Mouse (Mus musculus) limb, embryonic 15.5 days (tissue): ENCODE measurements around the gene Hacd3. TPM values are rescaled to one million over a fixed set of nuclear protein-coding genes. Genes with fewer than 3 reads are reported as not detected.
"Not testable (repeated sequence)": the region's sequence is repeated elsewhere in the genome, so short reads cannot be mapped to it uniquely, and the experiment has no call there.

Source experiments
- ATAC-seq: fragments of 200-750 bp; cut with Nextera tagmentation; 2 replicates; pipeline ENCODE4 v1.8.0; 2017; ENCODE audit warnings: low read depth, moderate TSS enrichment; ENCODE audit not compliant: insufficient number of reproducible peaks, low FRiP score, low TSS enrichment
- H3K27ac ChIP-seq: fragments of 300-500 bp; sonication (generic); 2 replicates; pipeline ENCODE4 v1.5.1; 2015; ENCODE audit warnings: moderate library complexity, mild to moderate bottlenecking, inconsistent platforms
- H3K27me3 ChIP-seq: fragments of 300-500 bp; sonication (generic); 2 replicates; pipeline ENCODE4 v1.6.1; 2015; ENCODE audit warnings: inconsistent platforms
- H3K36me3 ChIP-seq: fragments of 300-500 bp; sonication (generic); 2 replicates; pipeline ENCODE4 v1.6.1; 2015; ENCODE audit warnings: inconsistent platforms
- H3K4me1 ChIP-seq: fragments of 300-500 bp; sonication (generic); 2 replicates; pipeline ENCODE4 v1.6.1; 2015; ENCODE audit warnings: inconsistent platforms
- H3K4me2 ChIP-seq: fragments of 300-500 bp; sonication (generic); 2 replicates; pipeline ENCODE4 v1.6.1; 2015; ENCODE audit warnings: mild to moderate bottlenecking, inconsistent platforms
- H3K4me3 ChIP-seq: fragments of 300-500 bp; sonication (generic); 2 replicates; pipeline ENCODE4 v1.5.1; 2015; ENCODE audit warnings: mild to moderate bottlenecking, inconsistent platforms
- H3K9ac ChIP-seq: fragments of 300-500 bp; sonication (generic); 2 replicates; pipeline ENCODE4 v1.6.1; 2015; ENCODE audit warnings: inconsistent platforms
- H3K9me3 ChIP-seq: fragments of 300-500 bp; sonication (generic); 2 replicates; pipeline ENCODE4 v1.6.1; 2016; ENCODE audit warnings: inconsistent platforms
- WGBS: fragments of 180-500 bp; shearing (Covaris S2); methylation state at CpG from one replicate; pipeline ENCODE4 v1.1.7; 2015; 5-methylcytosine and 5-hydroxymethylcytosine counted together
- polyA plus RNA-seq: library from polyadenylated mRNA; unstranded; fragments of >200 nt; fragmentation: Nextera tagmentation; extraction: Ambion mirVana; gene quantifications from 2 replicates; pipeline ENCODE4 v1.2.1, GENCODE M21; 2015

Gene Hacd3
- polyA plus RNA-seq, 1 experiment from 2014 or later: 88.3 TPM

DNA sequence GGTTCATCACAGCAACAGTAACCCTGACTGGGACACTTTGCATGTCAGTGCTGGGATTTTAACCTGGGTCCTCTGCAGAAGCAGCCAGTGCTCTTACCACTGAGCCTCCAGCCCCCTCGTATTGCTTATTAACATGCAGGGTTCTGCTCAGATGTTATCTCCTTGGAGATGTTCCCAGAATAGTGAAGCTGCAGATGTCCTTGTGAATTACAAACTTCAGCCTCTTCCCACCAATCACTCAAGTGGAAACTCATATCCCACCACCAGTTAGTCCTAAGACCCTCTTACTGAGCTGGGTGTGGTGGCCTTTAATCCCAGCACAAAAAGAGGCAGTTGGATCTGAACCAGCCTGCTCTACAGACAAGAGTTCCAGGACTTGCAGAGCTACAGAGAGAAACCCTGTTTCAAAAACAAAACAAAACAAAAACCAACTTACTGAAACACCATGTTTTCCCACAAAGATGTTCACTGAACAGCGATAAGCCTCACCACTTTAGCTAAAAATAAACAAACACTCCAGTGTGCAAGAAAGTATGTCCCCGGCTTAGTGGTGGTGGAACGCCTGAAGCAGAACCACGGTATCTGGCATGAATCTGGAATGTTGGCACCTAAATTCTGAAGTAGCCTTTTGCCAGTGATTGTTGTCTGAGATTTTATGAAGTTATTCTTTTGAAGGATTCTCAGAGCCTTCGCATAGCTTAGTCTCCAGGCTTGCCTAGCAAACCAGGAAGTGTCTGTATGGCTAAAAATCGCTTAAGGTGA lies 5.9 kb downstream of the Hacd3 start:
- H3K9me3 ChIP-seq: no peaks in the 10 kb centered on the region
- no peak overlapping the region for H3K4me2 ChIP-seq
- no peak overlapping the region for H3K27ac ChIP-seq
- peaks cover 20% of the 10 kb centered on the region for H3K4me1 ChIP-seq
- no peak overlapping the region for H3K4me3 ChIP-seq
- 79% methylated on average over 7 of the region's 7 CpGs for WGBS
- H3K9ac ChIP-seq: no peak overlapping the region
- ATAC-seq: no peak
- H3K36me3 ChIP-seq: no peaks in the 10 kb centered on the region
- no peaks in the 10 kb centered on the region for H3K27me3 ChIP-seq

DNA sequence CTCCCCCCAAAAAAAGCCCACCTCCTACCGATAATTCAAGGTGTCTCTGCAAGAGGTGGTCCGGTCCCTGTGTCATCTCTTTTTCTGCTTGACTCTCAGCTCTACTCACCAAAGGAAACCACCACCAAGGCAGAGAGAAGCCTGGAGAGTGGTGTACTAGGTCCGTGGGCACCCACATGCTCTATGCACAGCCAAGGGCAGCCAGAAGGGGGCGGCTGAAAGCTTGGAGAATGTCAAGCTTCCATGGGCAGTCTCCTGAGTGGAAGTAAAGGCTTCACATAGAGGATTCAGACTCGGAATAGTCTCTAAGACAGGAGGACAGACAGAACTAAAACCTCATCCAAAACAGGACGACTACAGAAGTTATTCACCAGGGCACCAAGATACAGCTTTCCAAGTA lies 10.2 kb downstream of the Hacd3 start:
- no peaks in the 10 kb centered on the region for H3K9me3 ChIP-seq
- ATAC-seq: no peak
- peaks cover 16% of the 10 kb centered on the region for H3K36me3 ChIP-seq
- H3K4me3 ChIP-seq: no peak overlapping the region
- no peak overlapping the region for H3K9ac ChIP-seq
- no peaks in the 10 kb centered on the region; the same call in 1 of the 2 replicates for H3K4me1 ChIP-seq
- no peaks in the 10 kb centered on the region for H3K27me3 ChIP-seq
- no peak overlapping the region for H3K27ac ChIP-seq
- 64% methylated on average over 6 of the region's 6 CpGs for WGBS
- H3K4me2 ChIP-seq: no peak overlapping the region

DNA sequence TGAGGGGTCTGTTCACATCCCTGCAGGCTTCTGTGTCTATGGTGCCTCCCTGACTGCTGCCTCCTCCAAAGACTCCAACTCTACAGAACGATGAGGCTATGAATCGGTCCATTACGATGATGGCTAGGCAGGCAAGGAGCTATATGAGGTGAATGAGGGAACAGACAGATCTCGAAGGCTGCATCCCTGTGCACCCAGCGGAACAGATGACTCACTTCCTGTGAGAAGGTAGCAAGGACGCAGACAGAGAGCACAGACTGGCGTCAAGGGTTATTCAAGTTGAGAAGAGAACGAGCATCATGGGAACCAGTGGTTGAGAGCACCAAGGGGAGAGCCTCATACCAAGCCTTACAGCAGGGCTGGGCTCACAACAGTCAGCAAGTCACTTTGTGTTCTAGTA lies 10.9 kb downstream of the Hacd3 start:
- H3K9ac ChIP-seq: no peak overlapping the region
- peaks cover 23% of the 10 kb centered on the region for H3K36me3 ChIP-seq
- no peak overlapping the region for H3K4me3 ChIP-seq
- no peak overlapping the region for H3K4me2 ChIP-seq
- no peak for ATAC-seq
- no peaks in the 10 kb centered on the region for H3K4me1 ChIP-seq
- no peaks in the 10 kb centered on the region for H3K9me3 ChIP-seq
- no peaks in the 10 kb centered on the region for H3K27me3 ChIP-seq
- no peak overlapping the region for H3K27ac ChIP-seq
- 78% methylated on average over 8 of the region's 8 CpGs for WGBS

DNA sequence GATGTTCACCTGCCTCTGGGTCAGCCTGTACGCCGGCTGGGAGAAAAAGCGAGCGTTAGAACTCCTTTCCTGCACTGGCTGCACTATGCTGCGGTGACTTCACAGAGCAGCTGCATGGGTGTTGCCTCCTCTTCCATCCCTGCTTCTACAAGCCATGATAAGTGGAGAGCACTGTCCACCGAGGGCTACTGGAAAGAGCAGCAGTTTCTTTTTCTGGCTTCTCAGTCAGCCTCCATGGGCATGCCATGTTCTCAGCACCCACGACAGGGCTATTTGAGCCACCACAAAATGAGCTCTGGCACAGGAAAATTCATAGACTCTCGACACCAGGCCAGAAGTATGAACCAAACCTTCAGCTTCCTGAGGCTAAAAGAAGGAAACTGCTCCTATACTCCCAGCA lies 15.8 kb downstream of the Hacd3 start:
- H3K9me3 ChIP-seq: no peaks in the 10 kb centered on the region
- H3K9ac ChIP-seq: no peak overlapping the region
- no peaks in the 10 kb centered on the region for H3K4me1 ChIP-seq
- no peak overlapping the region for H3K4me3 ChIP-seq
- H3K27me3 ChIP-seq: no peaks in the 10 kb centered on the region
- ATAC-seq: no peak
- no peak overlapping the region for H3K4me2 ChIP-seq
- no peak overlapping the region for H3K27ac ChIP-seq
- 90% methylated on average over 8 of the region's 8 CpGs for WGBS
- peaks cover 56% of the 10 kb centered on the region for H3K36me3 ChIP-seq

DNA sequence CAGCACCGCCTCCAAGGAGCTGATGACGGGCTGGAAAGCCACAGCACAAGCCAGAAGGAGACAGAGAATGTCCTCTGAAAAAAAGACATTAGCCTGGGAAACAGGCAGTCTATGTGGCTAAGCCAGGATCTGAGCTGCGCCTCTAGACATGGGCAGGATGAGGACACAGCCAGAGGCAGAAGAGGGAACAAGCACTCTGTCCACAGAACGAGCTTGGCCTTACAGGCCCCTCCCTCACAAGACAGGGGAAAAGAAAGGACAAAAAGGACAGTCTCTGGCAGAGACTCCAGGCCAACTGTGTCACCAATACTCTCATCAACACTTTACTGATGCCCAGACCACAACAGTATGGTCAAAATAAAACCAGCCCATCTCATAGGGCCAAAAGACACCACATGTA lies 20.0 kb downstream of the Hacd3 start:
- no peak for ATAC-seq
- Histone ChIP-seq H3K27ac (no peak overlapping the region), H3K9ac (no peak overlapping the region), H3K4me2 (no peak overlapping the region), H3K4me1 (no peaks in the 10 kb centered on the region), H3K4me3 (no peak overlapping the region), H3K36me3 (peaks cover 72% of the 10 kb centered on the region), H3K27me3 (no peaks in the 10 kb centered on the region), H3K9me3 (no peaks in the 10 kb centered on the region)
- 71% methylated on average over 4 of the region's 4 CpGs for WGBS

DNA sequence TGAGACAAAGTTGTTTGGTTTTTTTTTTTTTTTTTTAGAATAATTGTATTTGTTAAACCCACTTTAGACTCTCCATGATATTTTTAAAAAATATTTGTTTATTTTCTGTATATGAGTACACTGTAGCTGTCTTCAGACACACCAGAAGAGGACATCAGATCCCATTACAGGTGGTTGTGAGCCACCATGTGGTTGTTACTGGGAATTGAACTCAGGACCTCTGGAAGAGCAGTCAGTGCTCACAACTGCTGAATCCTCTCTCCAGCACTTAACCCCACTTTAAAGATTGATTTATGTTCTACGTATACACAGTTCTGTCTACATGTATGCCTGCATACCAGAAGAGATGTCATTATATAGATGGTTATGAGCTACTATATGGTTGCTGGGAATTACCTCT lies 26.0 kb downstream of the Hacd3 start:
- ATAC-seq, H3K9me3 ChIP-seq, H3K27ac ChIP-seq, H3K9ac ChIP-seq, H3K27me3 ChIP-seq, H3K4me2 ChIP-seq, H3K4me3 ChIP-seq, H3K4me1 ChIP-seq: not testable (repeated sequence)
- H3K36me3 ChIP-seq: peaks cover 71% of the 10 kb centered on the region
- WGBS: 77% methylated on average over 1 of the region's 1 CpGs

DNA sequence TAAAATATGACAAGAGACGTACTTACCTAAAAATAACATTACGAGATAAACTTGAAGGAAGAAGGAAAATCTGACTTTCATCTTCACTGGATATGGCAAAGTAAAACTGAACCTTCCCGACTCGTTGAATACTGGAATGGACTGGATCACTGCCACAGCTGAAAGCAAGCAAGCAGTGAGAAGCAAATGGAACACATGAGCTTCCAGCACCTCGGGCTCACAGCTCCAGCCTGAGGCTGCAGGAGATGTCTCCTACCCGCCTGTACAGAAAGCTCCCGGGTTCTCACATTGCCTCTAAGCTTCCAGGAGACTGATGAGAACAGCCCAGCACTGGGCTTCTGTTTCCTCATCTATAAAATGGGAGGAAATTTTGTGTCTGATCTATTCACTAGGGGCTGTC lies 31.2 kb downstream of the Hacd3 start:
- no peak overlapping the region for H3K4me2 ChIP-seq
- no peak overlapping the region for H3K27ac ChIP-seq
- H3K27me3 ChIP-seq: no peaks in the 10 kb centered on the region
- no peak for ATAC-seq
- 88% methylated on average over 7 of the region's 7 CpGs for WGBS
- H3K4me1 ChIP-seq: no peaks in the 10 kb centered on the region
- H3K36me3 ChIP-seq: peaks cover 78% of the 10 kb centered on the region
- no peaks in the 10 kb centered on the region for H3K9me3 ChIP-seq
- no peak overlapping the region for H3K9ac ChIP-seq
- no peak overlapping the region for H3K4me3 ChIP-seq

DNA sequence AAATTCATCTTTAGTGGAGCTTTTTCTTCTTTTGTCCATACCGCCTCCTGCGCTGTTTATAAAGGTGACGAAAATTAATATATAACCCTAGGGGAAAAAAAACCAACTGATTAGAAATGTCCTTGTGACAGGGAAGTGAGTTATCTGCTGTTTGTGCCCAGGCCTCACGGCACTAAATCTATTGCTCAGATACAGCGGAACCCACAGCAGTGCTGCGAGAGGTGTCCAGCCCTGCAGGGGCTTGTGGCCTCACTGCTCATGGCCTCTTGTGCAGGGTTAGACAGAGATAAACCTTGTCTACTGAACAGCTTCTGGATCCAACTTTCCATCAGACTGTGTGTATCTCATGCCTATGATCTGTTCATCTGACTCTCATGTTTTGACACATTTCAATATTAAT lies 33.0 kb downstream of the Hacd3 start:
- Histone ChIP-seq H3K4me2 (no peak overlapping the region), H3K27me3 (no peaks in the 10 kb centered on the region), H3K9me3 (no peaks in the 10 kb centered on the region), H3K27ac (no peak overlapping the region), H3K4me1 (no peaks in the 10 kb centered on the region), H3K36me3 (peaks cover 81% of the 10 kb centered on the region), H3K9ac (no peak overlapping the region), H3K4me3 (no peak overlapping the region)
- no peak for ATAC-seq
- 75% methylated on average over 6 of the region's 6 CpGs for WGBS

DNA sequence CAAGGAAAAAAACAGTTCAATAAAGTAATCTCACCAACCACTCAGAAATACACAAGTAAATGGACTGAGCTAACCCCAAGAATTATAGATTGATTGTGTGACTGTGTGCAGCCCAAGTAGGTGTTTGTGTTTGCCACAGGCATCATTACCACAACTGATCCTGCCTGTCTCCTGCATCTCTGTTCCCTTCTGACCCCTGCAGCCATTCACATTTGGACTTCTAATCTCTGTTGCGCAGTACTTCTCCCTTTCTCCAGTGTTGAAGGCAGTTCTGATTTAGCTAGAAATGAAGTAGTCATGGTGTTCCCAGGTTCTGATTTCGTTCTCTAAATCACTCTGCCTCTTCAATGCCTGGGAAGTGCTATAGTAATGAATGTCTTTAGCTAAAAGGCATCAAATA lies 33.8 kb downstream of the Hacd3 start:
- H3K27ac ChIP-seq: no peak overlapping the region
- no peak overlapping the region for H3K4me2 ChIP-seq
- ATAC-seq: no peak
- H3K4me1 ChIP-seq: no peaks in the 10 kb centered on the region
- no peaks in the 10 kb centered on the region for H3K27me3 ChIP-seq
- no peaks in the 10 kb centered on the region for H3K9me3 ChIP-seq
- H3K4me3 ChIP-seq: no peak overlapping the region
- H3K9ac ChIP-seq: no peak overlapping the region
- WGBS: 89% methylated on average over 2 of the region's 2 CpGs
- peaks cover 86% of the 10 kb centered on the region for H3K36me3 ChIP-seq

DNA sequence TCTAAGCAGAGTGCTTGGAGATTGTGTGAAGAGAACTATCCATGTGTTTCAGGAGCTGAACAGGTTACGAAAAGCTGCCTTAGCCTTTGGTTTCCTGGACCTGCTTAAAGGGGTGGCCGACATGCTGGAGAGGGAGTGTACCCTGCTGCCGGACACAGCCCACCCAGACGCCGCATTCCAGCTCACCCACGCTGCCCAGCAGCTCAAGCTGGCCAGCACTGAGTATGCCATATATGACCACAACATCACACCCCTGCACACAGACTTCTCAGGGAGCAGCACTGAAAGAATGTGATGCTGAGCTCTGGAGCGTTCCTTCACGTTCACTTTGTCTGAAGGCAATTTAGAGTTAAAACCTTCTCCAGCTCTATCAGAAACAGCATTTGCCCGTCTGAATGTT lies 35.7 kb downstream of the Hacd3 start:
- peaks cover 89% of the 10 kb centered on the region for H3K36me3 ChIP-seq
- no peaks in the 10 kb centered on the region for H3K4me1 ChIP-seq
- H3K27me3 ChIP-seq: no peaks in the 10 kb centered on the region
- 87% methylated on average over 9 of the region's 9 CpGs for WGBS
- H3K9me3 ChIP-seq: no peaks in the 10 kb centered on the region
- no peak overlapping the region for H3K4me3 ChIP-seq
- H3K4me2 ChIP-seq: no peak overlapping the region
- H3K9ac ChIP-seq: no peak overlapping the region
- H3K27ac ChIP-seq: no peak overlapping the region
- no peak for ATAC-seq

DNA sequence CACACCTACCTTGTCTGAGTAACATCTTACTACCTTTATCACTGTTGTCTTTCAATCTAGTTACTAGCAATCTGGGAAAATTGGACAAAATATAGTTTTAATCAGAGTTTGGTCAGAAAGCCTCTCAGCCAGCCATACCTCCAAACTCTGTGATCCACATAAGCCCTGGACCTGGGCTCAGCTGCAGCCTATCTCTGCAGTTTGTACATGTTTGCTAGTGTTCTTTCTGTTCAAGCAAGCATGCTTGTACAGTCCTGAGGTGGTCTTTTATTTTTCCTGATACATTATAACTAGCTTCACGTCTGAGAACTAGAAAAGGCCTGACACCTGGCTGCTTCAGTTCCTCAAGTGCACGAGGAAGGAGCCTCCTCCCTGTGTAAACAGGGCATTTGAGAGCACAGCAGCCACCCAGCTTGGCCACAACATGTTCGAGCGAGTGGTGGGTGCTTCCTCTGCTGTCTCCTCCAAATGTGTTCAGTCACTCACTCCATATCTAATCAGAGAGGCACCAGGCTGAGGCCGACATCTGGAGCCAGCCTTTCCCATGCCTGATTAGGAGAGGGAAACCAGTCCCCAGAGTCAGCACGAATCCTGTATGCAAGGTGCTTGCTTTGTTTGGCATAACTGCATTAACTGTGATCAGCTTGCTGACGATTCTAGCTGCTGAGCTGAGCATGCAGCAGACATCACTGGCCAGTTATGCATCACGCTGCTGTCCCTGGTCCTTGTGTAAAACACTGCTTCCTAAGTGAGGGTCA lies 36.3 kb downstream of the Hacd3 start:
- H3K36me3 ChIP-seq: peaks cover 89% of the 10 kb centered on the region
- H3K4me3 ChIP-seq: no peak overlapping the region
- no peak for ATAC-seq
- 78% methylated on average over 8 of the region's 8 CpGs for WGBS
- no peak overlapping the region for H3K4me2 ChIP-seq
- no peaks in the 10 kb centered on the region for H3K9me3 ChIP-seq
- no peak overlapping the region for H3K27ac ChIP-seq
- no peaks in the 10 kb centered on the region for H3K4me1 ChIP-seq
- H3K27me3 ChIP-seq: no peaks in the 10 kb centered on the region
- no peak overlapping the region for H3K9ac ChIP-seq

DNA sequence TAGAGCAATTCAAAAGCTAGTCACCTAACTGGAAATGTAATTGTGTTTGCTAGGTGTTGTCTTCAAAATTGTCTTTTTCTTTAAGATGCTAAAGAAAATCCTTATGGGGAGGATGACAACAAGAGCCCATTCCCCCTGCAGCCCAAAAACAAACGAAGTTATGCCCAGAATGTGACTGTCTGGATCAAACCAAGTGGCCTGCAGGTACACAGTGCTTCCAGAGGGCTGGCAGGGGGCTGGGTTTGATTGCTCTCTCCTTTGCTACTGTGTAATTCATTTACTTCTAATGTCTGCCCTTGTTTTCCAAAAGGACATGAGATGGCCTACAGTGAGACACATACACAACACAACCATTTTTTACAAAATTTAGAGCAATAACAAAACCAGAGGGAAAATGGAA lies 39.6 kb downstream of the Hacd3 start:
- Histone ChIP-seq H3K9ac (no peak overlapping the region), H3K27ac (no peak overlapping the region), H3K4me1 (no peaks in the 10 kb centered on the region), H3K4me3 (no peak overlapping the region), H3K4me2 (no peak overlapping the region), H3K36me3 (peaks cover 91% of the 10 kb centered on the region), H3K27me3 (no peaks in the 10 kb centered on the region), H3K9me3 (no peaks in the 10 kb centered on the region)
- 59% methylated on average over 1 of the region's 1 CpGs for WGBS
- ATAC-seq: no peak
